Mouse (Mus musculus): ENCODE measurements around the gene Fbrsl1. TPM values are rescaled to one million over a fixed set of nuclear protein-coding genes. Genes with fewer than 3 reads are reported as not detected.
"Not testable (repeated sequence)": the region's sequence is repeated elsewhere in the genome, so short reads cannot be mapped to it uniquely, and the experiment has no call there.

The Fbrsl1 gene
- total RNA-seq, 2 experiments from 2014 or later = 79.9 to 94.0 TPM

DNA sequence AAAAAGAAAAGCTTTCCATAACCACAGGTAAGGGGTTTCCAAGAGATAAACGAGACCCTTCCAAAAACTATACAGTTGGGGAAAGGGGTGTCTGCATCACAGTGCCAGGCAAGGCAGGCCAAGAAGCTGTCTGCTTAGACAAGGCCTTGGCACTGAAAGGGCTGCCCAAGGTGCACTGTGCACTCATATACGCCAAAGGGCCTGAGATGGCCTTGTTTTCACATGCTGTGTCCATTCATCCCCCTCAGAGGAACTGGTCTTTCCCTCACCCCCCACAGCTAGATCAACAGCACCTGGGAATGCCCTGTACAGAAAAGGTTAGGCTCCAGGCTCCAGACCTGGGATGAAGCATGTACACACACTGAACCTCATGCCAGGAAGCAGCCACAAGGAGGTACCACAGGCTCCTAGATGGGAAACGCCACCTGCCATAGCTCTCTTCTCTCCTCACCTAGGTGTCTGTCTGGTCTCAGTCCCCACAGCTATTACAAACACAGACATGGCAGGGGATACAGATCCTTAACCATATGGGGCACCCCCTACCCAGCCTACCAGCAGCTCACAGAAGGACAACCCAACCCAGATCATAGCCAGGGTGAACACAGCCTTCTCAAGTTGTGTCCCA, 5.2 kb downstream of the Fbrsl1 start:
- DNase-seq (ENCODE audit: low spot score in 2 of 2) = no peak
- H3K4me3 ChIP-seq = no peak overlapping the region
- no peak for TF ChIP-seq CTCF (conservative IDR thresholded peaks at IDR 0.05)
- H3K27ac ChIP-seq = no peak overlapping the region

DNA sequence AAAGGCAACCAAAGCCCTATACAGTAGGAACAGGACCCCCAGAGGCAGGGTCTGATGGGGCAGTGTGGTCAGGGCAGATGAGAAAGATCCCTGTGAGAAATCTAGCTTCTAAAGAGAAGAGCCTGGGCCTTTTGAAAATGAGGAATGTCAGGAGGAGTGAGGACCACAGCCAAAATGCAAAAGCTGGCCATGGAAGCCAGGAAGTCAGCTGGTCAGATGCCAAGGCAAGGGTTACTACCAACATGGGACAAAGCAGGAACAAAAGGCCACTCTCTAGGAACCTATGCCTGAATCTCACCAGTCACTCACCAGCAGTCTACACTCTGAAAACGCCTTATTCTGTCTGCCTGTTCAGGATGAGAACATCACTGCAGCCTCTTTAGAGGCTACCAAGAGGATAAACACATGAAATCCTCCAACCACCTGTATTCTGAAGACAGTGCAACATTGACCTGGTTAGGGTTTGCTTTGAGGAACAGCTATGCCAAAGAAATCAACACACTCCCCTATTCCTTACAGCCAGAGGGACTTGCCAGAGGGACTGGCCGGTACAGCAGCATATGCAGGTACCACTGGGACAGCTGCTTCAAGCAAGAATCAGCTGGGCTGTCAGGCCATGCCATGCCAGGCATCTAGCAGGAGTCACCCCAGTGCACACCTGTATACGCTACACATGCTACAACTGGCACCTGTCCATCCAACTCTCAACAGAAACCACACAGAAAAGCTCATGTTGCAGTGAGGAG, 8.6 kb downstream of the Fbrsl1 start:
- Histone ChIP-seq H3K4me3 (no peak overlapping the region), H3K27ac (no peak overlapping the region)
- TF ChIP-seq CTCF (conservative IDR thresholded peaks at IDR 0.05) = no peak
- no peak for DNase-seq (ENCODE audit: low spot score in 2 of 2)

DNA sequence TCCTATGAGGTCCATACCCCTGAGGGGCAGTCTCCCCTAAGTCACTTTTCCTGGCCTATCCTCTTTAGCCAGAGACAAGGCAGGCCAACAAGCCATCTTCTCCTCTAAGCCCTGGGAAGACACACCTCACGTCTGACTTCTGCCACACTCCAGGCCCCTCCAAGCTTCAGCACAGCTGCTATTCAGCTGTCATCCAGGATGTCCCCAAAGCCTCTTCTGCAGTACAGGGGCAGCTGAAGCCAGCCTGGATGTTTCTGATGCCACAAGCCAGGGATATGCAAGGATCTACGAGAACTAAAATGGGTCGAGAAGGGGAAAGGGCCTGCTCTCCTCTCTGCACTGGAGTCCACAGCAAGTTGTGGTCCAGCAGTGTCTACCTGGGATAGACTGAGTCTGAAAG, 9.7 kb downstream of the Fbrsl1 start:
- no peak overlapping the region for H3K27ac ChIP-seq
- TF ChIP-seq CTCF (conservative IDR thresholded peaks at IDR 0.05) = no peak
- H3K4me3 ChIP-seq = no peak overlapping the region
- no peak for DNase-seq (ENCODE audit: low spot score in 2 of 2)

DNA sequence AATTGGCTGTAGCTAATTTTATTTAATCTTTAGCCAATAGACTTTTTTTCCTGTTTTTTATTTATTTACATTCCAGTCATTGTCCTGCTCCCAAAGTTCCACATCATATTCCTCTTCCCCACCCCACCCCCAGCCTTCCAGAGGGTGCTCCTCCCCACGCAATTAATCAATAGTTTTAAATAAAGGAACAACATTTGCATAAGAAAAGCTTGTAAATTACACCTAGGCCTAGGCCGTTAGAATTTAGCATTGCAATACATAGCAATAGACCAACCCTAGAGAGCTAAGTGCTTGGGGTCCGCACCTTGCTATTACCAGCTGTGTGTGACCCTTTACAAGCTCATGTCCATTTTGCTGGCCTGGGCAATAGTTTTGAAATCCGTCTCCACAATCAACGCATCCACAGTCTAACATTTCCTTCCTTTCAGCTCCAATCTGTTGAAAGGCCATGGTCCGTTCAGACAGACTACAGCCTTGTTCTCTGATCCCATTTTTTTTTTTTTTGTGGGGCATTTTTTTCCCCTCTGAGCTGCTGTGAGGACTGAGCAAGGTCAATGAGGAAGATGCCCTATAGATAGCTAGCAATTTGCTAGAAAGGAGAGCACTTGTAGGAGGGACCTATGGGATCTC, 10.6 kb downstream of the Fbrsl1 start:
- no peak for TF ChIP-seq CTCF (conservative IDR thresholded peaks at IDR 0.05)
- no peak overlapping the region for H3K4me3 ChIP-seq
- DNase-seq (ENCODE audit: low spot score in 2 of 2) = no peak
- no peak overlapping the region for H3K27ac ChIP-seq

DNA sequence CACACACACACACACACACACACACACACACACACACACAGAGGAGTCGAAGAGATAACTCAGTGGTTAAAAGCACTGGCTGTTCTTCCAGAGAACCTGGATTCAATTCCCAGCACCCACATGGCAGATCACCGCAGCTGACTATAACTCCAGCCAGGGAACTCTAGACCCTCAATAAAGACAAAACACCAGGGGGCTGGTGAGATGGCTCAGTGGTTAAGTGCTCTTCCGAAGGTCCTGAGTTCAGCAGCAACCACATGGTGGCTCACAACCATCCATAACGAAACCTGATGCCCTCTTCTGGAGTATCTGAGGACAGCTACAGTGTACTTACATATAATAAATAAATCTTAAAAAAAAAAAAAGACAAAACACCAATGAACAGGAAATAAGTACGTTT, 12.1 kb downstream of the Fbrsl1 start:
- not testable (repeated sequence) for H3K27ac ChIP-seq; H3K4me3 ChIP-seq; DNase-seq (ENCODE audit: low spot score in 2 of 2)
- peak; percentile 44 for TF ChIP-seq CTCF (conservative IDR thresholded peaks at IDR 0.05)

DNA sequence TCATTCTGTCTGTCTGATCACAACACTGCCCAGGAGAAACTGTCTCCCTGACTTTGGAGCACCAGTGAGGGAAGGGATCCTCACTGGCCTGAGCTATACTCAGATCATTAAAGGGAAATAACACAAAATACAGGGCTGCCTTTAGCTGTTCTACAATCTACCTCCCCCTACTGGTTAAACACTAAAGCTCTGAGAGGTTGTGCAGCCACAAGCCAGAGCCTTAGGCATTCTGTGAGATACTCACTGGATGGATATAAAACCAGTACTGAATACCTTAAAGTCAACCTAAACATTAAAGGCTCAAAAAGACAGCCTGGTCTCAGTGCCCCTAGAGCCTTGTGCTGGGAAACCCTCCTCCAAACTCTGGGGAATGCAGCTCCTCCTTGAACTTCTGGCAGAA, 13.5 kb downstream of the Fbrsl1 start:
- H3K27ac ChIP-seq = peak overlapping the region; percentile 51; the same call in 1 of the 2 replicates
- DNase-seq (ENCODE audit: low spot score in 2 of 2) = no peak
- peak; percentile 86 for TF ChIP-seq CTCF (conservative IDR thresholded peaks at IDR 0.05)
- H3K4me3 ChIP-seq = no peak overlapping the region

DNA sequence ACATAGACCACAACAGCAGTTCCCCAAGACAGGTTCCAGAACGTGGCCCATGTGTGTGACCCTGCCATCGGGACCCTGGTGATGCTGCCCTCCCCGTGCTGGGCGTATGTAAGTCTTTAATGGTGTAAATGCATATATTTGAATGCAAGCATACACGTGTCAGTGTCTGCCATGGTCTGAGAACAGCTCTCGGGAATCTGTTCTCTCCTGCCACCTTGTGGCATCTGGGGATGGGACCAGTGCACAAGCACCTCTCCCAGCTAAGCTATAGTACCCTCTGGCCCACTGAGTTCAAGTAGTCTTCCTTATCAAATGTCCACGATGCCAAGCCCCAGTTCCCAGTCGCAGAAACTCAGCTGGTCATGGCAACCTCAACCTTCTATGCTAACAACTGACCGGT, 19.3 kb downstream of the Fbrsl1 start:
- Histone ChIP-seq H3K4me3 (no peak overlapping the region), H3K27ac (no peak overlapping the region; the same call in 1 of the 2 replicates)
- peak in 1 of 2 experiments; percentile 72 for DNase-seq (ENCODE audit: low spot score in 2 of 2)
- TF ChIP-seq CTCF (conservative IDR thresholded peaks at IDR 0.05) = peak; percentile 85

DNA sequence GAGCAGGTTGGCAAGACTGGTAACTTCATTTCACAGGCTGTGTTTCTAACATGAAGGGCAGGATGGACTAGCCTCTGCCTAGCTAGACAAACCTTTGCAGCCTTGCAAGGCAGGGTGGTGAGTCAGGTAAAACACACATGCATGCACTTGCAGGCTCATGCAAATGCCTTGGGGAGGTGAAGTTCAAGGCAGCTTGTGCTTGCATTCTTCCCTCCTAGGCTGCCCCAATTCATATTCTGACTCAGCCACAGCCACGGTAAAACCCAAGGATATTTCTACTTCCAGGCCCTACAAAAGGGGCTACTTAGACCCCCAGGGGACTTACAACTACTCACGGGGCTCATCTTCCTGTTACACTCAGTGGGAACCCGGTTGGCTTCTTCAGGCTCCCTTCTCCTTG, 20.0 kb downstream of the Fbrsl1 start:
- H3K27ac ChIP-seq = no peak overlapping the region; the same call in 1 of the 2 replicates
- no peak overlapping the region for H3K4me3 ChIP-seq
- TF ChIP-seq CTCF (conservative IDR thresholded peaks at IDR 0.05) = no peak
- DNase-seq (ENCODE audit: low spot score in 2 of 2) = no peak

DNA sequence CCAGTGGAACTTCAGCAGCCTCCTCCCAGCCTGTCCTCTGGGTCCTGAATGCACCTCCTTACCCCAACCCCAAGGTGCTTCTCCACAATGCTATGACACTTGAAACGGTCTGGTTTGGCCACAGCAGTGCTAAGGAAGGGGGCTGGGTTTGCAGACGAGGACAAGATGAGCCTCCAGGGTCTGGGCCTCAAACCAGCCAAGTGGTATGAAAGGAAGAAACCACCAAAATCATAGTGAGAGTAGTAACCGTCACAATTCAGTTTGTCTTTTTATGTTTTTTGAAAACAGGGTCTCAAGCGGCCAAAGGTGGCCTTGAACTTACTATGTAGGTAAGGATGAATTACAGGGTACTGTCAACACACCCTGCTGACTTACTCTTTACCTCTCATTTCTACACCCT, 23.1 kb downstream of the Fbrsl1 start:
- DNase-seq (ENCODE audit: low spot score in 2 of 2) = no peak
- no peak overlapping the region for H3K27ac ChIP-seq
- no peak overlapping the region for H3K4me3 ChIP-seq
- TF ChIP-seq CTCF (conservative IDR thresholded peaks at IDR 0.05) = no peak

DNA sequence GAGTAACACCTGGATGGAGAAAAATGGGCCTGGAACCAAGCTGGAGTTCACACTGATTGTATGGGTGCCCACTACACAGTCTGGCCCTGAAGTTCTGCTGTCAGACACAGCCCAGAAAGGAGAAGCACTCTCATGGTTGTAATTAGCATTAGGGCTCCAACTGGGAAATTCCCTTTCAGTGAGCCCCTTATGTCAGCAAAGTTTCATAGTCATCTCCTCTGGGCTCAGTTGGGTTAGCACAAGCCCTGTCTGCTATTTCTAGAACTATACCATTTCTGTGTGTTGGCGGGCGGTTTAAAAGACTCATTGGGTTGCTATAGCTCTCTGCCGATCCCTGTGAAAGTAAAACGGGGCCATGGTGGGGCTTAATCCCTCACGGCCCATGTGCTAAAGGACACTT, 24.1 kb downstream of the Fbrsl1 start:
- no peak for DNase-seq (ENCODE audit: low spot score in 2 of 2)
- no peak overlapping the region for H3K4me3 ChIP-seq
- TF ChIP-seq CTCF (conservative IDR thresholded peaks at IDR 0.05) = no peak
- H3K27ac ChIP-seq = no peak overlapping the region

DNA sequence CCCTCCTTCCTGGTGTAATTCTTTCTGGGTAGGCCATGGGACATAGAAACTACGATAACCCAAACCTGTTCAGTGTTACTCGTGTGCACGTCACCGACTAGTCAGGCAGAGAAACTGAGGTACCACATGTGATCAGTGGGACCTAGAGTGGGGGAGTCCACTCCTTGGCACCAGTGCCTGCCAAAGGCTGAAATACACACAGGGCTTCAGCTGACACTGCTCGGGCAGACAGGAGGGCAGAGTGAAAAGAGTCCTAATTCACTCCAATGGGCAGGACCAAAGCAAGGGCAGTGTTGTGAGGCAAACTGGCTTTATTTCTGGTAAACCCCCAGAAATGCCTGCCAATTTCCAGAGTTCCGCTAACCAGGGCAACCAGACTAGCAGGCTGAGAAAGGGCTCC, 26.9 kb downstream of the Fbrsl1 start:
- no peak overlapping the region for H3K4me3 ChIP-seq
- H3K27ac ChIP-seq = peak overlapping the region; percentile 68
- no peak for TF ChIP-seq CTCF (conservative IDR thresholded peaks at IDR 0.05)
- no peak for DNase-seq (ENCODE audit: low spot score in 2 of 2)

DNA sequence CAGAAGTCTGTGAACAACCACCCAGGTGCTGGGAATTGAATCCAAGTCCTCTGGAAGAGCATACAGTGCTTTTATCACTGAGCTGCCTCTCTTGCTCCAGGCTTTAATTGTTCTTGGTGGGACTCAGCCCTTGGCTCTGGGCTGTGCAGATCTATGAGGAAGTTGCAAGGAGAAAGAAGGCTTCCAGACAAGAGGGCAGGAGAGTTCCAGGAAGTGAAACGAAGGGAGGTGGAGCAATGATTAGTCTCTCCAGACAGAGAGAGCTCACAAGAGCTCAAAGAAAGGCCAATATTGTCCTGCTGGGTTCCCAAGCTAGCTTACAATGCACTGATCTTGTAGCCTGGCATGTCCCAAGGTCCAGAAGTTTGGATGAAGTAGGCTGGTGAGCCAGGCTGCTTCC, 27.4 kb downstream of the Fbrsl1 start:
- H3K4me3 ChIP-seq = no peak overlapping the region
- no peak for TF ChIP-seq CTCF (conservative IDR thresholded peaks at IDR 0.05)
- H3K27ac ChIP-seq = peak overlapping the region; percentile 68
- no peak for DNase-seq (ENCODE audit: low spot score in 2 of 2)

DNA sequence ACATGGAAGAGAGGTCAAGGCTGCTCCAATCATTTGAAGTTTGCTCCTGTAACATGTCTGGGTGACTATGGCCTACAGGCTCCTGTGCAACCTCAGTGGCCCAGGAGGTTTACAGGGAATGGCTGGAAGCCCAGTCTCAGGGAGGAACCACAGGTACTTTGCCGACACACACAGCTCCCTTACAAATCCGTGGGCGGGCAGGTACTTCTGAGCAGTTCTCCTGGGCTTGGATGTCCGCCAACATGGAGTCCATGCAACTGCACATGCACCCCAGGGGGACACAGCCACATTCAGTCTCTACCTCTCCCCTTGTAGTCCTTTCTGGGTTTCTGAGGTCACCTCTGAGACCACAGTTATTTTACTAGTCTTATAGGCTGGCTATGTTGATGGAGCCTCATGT, 28.1 kb downstream of the Fbrsl1 start:
- TF ChIP-seq CTCF (conservative IDR thresholded peaks at IDR 0.05) = no peak
- DNase-seq (ENCODE audit: low spot score in 2 of 2) = no peak
- H3K4me3 ChIP-seq = no peak overlapping the region
- H3K27ac ChIP-seq = peak overlapping the region; percentile 68; the same call in 1 of the 2 replicates
